Mouse (Mus musculus) liver, adult (tissue): ENCODE measurements around the gene Pdcd2l.

Experiments
- GATA4 ChIP-seq: IDR thresholded peaks from 2 replicates; pipeline ENCODE4 v1.6.1; 2014; ENCODE audit warnings: mild to moderate bottlenecking, low read length; ENCODE audit not compliant: insufficient replicate concordance

The Pdcd2l gene

GRCm38 (mm10) chr7:34221594-34222250 is 25.3 kb upstream of the Pdcd2l start:
- TF ChIP-seq GATA4 = no peak

- no peak for TF ChIP-seq GATA4
Observed at GRCm38 (mm10) chr7:34218496-34218895, 22.0 kb upstream of the Pdcd2l start.

DNA sequence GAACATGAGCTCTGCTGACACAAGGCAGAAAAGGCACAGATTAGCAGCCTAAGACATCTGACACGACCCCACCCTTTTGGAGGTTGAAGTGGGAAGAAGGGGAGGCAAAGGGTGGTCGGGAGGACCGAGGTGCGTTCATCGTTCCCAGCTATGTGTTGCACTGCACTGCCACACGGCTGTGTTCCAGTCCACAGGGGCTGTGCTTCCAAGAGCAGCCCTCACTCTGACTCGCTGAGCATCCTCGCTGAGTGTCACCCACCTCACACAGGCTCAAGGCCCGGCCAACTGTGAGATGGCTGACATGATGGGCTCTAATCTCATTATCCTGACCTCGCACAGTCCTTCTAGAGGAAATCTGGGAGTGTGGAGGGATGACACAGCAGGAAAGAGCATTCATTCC is 20.0 kb upstream of the Pdcd2l start:
- TF ChIP-seq GATA4 = no peak

DNA sequence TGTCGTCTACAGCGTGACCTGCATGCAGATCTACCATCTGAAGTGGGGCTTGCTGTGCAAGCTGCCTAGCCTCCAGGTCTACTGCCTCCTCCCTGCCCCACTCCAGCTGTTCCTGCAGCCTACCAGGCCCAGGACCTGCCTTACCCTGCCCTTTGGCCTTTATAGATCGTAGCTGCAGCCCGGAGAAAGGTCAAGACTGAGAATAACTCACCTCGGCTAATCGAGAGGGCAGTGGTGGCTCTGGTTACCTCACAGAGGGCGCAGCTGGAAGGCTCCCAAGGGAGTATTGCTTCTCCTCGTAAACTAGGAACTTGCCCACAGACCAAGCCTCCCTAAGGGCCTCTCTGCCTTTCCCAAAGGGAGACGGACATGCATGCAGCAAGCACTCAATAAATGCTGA is 19.0 kb upstream of the Pdcd2l start:
- no peak for TF ChIP-seq GATA4

- TF ChIP-seq GATA4 = no peak
Observed at GRCm38 (mm10) chr7:34214644-34215043, 18.2 kb upstream of the Pdcd2l start.

GRCm38 (mm10) chr7:34213281-34213680 is 16.8 kb upstream of the Pdcd2l start:
- no peak for TF ChIP-seq GATA4

- TF ChIP-seq GATA4 = no peak
Observed at GRCm38 (mm10) chr7:34208027-34208745, 11.7 kb upstream of the Pdcd2l start.

DNA sequence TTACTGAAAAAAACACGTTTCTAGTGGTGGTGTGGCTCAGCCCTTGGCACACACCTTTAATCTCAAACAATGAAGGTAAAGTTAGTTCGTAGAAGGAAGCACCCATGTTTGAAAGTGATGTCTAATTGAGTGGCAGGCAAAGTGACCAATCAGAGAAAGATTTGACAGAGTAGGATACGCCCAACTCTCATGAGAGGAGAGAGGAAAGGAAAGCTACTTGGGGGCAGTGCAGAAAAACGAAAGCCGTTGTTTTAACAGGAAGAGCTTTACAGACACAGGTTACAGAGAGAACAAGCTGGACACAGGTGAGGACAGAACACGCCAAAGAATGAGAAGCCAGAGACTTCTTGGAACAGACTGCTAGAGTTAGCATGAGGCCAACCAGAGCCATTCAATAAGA is 9.9 kb upstream of the Pdcd2l start:
- TF ChIP-seq GATA4 = no peak

DNA sequence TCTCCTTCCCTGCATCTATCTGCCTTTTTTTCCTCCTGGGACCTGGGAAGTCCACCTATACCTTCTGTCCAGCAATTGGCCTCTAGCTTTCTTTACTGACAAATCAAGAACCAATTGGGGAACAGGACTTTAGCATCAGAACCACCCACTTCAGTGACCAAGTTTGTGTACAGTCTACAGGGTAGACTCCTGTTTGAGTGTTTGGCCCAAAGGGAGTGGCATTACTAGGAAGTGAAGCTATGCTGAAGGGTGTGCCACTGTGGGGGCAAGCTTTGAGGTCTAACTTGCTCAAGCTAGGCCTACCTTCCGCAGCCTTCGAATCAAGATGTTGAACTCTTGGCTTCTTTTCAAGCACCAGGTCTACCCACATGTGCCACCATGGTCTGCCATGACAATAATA is 4.4 kb upstream of the Pdcd2l start:
- no peak for TF ChIP-seq GATA4

- TF ChIP-seq GATA4 = no peak
Observed at GRCm38 (mm10) chr7:34198346-34198745, 1.9 kb upstream of the Pdcd2l start.

DNA sequence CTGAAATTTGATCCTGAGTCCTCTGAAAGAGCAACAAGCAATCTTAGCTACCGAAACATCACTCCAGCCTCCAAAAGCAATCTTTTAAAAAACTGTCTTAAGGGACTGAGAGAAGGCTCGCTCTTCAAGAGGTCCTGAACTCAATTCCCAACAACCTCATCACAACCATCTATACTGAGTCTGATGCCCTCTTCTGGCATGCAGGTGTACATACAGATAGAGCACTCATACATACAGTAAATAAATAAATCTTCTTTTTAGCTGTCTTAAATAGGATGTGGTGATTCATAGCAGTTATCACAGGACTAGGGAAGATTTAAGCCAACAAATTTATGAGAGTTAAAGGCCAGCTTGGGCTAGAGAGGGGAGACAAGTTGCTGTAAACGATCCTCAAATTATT is 829 bp downstream of the Pdcd2l start:
- TF ChIP-seq GATA4 = no peak

DNA sequence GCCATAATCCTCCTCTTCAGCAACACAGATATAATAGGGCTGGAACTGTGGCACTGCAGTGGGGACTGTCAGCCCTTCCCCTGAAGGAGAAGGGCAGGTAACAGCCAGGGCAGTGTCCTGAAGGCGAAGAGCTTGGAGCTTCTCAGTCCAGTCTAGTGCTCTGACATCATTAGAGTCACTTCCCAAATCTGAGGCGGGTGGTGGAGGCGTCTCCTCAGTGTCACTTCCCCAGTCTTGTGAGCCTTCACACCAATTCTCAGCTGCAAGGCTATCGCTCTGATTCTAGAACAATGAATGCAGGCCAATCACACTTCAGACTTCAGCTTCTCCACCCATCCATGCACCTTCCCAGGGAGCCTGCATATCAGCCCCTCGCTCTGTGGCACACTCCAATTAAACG is 3.6 kb downstream of the Pdcd2l start:
- no peak for TF ChIP-seq GATA4

DNA sequence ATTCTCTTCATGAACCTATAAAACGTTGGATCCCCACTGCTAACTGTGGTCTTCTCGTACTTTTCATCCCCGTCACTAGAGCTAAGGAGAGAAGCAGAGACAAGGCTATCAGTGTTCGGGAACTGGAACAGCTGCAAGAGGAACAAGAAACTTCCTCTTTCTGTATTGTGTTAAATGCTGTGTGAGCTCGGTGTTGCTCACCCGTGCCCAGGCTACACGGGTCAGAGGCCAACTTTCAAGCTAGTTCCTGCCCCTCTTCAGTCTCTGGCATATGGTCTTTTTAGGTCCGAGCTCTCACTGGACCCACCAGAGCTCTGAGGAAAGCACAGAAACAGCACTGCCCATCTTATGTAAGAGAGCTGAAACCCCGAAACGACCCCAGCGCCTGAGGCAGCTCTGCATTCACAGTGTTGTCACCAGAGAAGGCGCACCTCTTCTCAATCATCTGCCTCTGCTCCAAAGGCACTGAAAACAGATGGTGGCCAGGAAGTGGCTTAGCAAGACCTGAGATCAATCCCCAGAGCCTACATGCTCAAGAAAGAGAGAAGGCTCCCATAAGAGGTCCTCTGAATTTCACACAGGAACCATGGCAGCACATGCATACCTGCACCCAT is 7.0 kb downstream of the Pdcd2l start:
- TF ChIP-seq GATA4 = no peak

DNA sequence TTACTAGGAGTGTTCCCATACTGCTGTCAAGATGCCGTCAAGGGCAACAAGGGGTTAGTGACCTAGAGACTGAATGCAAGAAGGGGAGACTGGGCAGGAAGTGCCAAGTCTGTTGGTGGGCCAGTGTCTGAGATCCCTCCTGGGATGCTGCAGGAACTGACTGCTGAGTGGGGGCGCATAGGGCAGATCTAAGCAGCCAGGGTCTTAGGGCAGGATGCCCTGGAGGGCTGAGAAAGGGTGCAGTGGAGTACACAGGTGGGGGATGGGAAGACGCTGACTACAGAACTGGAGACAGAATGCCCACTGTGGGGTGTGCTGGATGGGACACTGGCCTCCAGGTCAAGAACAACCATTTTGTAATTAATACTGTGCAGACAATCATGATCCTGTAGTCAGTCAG is 12.7 kb downstream of the Pdcd2l start:
- no peak for TF ChIP-seq GATA4

GRCm38 (mm10) chr7:34183356-34183755 is 13.1 kb downstream of the Pdcd2l start:
- no peak for TF ChIP-seq GATA4

DNA sequence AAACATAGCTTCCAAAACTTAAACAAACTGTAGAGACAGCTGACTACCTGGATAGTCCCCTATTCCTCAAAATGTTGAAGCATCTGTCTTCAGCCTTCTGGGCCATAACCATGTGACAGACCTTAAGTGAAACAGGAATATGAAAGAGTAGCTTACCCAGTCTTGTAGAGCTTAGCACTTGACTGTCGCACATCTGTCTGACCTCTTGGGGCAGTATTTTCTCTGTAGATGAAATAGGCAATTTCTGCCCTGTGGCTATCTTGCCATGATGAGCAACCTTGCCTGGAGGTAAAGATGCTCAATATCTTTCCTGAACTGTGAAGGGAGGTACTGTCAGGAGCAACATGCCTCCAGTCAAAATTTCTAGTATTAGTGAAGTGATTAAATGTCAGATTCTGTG is 24.2 kb downstream of the Pdcd2l start:
- no peak for TF ChIP-seq GATA4
